Mouse (Mus musculus) 416B (cell line): ENCODE measurements around the gene Abhd6.

Experiments used
- DNase-seq: peaks from one replicate; pipeline ENCODE4 v3.0.0; 2011; ENCODE audit warnings: low read depth

Gene Abhd6

DNA sequence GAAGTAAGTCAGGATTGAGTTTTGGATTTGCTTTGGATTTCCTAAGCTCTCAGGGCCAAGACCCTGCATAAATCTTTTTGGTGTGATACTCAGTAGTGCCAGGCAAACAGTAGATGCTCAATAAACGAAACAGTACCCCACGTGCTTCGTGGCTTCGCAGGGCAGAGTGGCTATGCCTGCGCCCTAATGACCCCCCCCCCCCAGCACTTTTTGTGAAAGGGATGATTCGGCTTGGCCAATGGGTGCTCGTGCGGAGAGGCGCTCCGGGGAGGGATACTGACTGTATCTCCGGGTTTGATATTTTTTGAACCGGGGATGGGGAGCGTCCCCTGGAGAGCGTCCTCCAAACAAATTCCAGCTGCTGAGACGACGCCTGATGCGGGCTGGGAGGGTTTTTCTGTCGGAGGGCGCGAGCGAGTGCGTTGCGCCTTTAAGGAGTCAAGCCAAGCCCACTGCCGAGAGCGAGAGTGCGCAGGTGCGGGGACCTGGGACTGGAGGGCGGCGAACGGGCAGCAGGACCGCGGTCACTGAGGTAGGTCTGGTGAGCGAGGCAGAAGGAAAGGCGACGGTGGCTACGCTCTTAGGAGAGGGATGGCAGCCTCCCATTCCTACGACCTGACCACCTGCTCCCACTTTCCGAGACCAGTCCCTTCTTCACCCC is at the start of gene Abhd6:
Gene Abhd6 (plus strand): TSS at position 471 of the 661 bp plus-strand sequence.
- peak; percentile 86 for DNase-seq

DNA sequence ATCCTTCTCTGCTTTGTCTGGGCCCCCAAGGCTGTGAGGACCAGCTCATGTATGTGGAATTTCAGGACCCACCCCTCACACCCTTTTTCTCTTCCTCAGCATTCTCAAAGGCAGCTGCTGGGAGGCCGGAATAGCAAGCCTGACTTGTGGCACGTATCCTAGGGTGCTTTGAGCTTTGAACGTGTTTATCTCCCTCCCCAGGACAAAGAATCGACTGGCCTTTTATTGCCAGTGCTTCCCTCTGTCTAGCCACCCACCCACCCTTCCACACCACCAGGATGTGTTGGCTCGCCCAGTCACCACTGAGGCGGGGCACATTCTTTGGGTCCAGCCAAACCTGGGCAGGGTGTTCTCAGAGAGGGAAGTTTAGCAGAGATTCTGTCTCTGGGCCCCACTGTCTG is 48.6 kb upstream of the Abhd6 start:
- no peak for DNase-seq

DNA sequence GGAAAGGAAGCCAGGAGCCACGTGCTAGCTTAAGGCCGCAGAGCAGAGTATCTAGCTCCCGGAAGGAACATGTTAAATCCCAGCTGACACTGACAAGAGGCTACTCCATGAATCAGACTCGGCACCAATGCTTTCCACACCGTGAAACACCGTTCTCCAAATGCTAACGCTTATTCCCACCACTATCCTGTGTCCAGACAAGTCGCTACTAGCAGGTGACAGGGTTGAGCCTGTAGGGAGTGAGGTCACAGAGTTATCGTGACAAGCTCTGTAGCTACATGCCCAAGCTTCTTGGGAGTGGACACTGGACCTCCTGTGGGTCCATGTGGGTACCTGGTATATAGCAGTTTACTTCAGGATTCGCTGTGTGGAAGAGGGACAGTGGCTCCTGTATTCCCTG is 46.3 kb upstream of the Abhd6 start:
- DNase-seq = no peak

DNA sequence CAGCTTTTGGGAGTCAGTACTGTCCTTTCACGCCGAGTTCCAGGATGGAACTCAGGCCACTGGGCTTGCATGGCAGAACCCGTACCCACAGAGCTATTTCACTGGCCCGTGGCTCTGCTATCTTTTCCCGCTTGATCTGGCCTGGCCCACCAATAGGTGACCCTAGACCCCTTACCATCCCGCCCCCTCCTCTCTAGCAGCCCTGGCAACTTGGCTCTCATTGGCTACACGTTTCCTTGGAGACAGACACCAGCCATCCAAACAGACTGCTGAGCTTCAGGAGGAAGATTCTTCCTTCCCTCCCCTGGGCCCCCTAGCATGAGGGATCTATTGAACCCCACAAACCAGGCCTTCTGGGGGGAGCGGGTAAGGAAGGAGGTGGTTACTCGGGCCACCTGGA is 45.7 kb upstream of the Abhd6 start, which contains the start of gene Gm45521:
Gene Gm45521 (plus strand): TSS at position 240 of the 400 bp plus-strand sequence.
- no peak for DNase-seq

DNA sequence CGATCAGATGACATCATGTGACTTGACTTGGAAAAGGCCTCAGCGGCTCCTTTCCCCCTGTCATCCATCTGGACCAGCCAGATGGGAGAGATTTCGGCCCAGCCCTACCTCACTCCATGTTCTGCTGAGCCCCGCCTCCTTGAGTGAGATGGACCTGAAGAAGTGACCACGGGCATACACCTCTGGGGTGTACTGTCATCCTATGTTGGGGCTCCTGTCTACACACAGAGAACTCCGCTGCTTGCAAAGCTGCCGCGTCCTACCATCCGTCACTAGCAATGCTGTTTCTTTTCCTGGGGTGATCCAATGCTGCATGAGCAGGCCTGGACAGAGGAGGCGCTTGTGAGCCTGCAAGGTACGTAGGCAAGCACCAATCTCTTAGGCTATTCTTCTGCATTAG is 42.1 kb upstream of the Abhd6 start:
- peak; percentile 53 for DNase-seq

DNA sequence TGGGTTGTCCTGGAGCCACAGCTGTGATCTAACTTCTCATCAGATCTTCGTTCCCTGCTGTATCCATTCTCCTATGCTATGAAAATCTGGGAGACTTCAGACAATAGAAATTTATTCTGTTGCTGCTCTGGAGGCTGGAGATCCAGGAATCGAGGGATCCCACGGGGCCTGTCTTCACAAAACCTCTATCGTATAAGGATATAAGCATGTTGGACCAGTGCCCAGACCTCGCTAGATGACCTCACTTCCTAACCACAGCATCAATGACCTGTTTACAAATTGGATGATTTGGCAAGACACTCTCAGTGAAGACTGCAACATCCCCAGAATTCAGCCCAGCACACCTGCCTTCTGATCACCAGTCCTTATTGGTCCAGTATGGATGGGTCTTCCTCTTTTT is 41.0 kb upstream of the Abhd6 start:
- DNase-seq = peak; percentile 85

DNA sequence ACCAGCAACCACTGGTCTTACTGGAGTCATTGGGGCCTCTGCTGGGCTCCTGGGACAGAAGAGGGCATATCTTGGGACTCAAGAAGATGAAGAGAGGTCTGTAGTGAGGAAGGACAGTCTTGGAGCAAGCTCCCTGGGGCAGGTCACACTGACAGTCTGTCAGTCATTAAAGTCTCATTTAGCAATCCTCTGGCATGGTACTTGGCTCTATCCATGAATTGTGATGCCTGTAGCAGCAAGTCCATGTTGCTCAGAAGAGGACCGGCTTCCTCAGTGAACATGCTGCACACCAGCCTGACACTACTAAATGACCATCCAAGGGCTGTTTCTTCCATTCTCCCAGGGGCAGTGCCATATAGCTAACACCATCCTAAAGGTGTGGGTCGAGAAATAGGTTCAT is 40.1 kb upstream of the Abhd6 start:
- DNase-seq = no peak

DNA sequence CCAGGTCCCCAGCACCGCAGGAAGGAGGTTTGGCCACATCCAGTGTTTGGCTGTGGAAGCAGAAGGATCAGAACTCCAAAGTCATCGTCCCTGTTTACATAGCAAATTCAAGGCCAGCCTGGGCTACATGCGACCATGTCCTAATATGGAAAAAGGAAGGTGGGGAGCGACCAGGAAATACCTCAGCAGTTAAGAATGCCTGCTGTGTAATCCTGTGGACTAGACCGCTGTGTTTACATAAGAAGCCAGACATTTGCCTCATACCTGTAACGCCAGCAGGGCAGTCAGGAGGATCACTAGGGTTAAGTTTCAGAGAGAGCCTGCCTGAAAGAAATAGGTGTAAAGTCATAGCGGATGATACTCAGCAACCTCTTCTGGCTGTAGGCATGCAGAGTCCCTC is 39.5 kb upstream of the Abhd6 start:
- peak; percentile 29 for DNase-seq

DNA sequence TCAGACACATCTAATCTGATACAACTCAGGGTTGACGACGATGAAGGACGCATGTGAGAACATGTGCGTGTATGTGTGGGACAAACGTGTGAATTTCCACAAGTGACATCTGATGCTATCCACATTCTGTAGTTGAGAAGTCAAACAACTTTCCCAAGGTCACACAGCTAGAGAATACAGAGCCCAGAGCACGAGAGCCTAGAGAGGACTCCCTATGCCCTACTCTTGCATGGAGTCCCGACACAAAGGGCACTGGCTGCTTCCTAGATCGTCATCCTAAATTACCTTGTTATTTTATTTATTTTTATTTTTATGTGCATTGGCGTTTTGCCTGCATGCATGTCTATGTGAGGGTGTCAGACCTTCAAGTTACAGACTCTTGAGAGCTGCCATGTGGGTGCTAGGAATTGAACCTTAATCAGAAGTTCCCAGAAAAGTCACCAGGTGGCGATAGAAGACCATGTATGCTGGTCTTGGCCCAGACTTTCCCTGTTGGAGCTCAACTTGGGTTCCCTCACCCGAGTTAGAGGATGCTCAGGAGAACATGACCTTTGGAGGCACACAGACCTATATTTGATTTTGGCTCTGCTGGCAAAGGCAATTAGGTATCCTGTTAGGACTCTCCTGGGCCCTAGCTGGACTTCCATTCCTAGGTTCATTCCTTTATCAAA is 38.3 kb upstream of the Abhd6 start:
- DNase-seq = peak; percentile 85

DNA sequence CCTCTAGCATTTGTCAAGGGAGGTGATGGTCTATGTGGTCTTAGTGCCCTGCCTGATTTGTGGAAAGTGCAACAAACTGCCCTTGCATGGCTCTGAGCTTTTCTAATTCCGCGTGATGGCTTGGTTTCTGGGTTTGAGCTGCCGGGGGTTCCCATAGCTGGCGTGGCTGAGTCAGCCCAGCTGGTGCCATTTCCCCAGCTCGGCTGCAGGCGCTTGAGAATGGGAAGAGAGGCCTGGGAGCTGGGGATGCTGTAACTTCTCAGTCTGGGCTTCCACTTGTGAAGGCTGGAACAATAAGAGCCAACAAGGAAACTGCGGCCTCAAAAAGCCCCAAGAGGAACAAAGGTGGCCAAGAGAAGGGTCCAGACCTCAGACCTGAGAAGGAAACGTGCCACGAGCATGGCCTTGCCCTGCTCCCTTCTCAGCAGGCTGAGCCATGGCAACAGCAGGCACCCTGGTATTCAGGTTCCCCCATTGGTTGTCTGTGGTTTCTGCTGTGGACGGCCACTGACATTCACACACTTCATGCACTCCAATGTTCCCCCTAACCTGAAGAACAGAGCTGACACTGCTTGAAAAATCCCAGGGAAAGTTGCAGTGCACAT is 30.7 kb upstream of the Abhd6 start:
- DNase-seq = no peak

DNA sequence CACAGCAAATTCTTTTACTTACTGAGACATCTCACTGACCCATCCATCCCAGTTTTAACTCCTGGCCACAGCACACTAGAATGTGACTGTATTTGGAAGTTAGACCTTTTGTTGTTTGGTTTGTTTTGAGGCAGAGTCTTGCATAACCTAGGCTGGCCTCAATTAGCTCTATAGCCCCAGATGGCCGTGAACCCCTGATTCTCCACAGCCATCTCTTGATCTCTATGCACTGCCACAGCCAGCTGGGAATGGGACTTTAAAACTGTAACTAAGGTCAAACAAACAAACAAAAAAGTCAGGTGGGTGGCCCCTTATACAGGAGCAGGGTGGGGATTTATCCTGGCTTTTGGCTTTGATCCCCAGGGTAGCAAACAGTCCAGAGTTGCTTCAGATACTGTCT is 28.1 kb upstream of the Abhd6 start:
- DNase-seq = no peak

DNA sequence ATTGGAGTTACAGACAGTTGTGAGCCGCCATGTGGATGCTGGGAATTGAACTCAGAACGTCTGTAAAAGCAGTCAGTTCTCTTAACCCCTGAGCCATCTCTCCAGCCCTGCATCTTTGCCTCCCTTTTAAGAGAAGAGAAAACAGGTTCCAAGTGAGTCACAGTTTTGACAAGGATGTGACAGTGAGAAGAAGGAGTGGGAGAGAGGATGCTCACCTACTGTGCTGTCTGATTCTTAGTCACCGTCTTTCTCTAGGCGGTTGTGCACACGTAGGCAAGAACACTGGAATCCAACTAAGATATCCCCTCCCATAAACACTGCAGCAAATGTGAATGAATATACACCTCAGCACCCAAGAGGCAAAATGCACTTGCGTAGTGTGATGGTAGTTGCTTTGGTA is 27.5 kb upstream of the Abhd6 start:
- no peak for DNase-seq

DNA sequence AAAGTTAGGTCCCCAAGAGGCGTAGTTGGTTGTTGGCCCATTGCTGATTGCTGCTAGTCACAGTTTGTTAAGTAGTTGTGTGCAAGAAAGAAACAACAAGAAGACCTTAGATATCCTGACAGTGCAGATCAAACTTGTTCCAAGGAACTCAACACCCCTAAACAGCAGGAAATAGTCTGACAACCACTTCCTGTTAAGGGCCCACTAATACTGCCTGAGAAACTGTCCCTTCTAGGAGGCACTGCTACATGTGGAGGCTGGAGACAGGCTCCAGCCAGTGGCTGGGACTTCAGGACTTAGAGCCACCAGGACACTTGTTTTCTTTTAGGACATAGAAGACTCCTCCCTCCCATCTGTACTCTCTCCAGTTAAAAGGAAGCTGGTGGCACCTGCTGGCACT is 25.2 kb upstream of the Abhd6 start:
- DNase-seq = peak; percentile 74

DNA sequence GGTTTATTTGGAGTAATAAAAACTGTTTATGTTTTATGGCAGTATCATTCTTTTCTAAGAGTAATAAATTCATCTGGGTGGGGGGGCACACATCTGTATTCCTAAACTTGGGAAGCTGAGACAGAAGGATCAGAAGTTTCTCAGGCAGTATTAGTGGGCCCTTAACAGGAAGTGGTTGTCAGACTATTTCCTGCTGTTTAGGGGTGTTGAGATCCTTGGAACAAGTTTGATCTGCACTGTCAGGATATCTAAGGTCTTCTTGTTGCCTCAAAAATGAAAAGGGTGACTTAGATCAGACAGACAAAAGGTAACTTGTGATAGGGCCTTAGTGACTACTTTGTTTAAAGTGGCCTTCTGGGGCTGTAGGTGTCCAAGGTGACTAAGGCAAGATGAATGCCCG is 24.5 kb upstream of the Abhd6 start:
- DNase-seq = peak; percentile 23

DNA sequence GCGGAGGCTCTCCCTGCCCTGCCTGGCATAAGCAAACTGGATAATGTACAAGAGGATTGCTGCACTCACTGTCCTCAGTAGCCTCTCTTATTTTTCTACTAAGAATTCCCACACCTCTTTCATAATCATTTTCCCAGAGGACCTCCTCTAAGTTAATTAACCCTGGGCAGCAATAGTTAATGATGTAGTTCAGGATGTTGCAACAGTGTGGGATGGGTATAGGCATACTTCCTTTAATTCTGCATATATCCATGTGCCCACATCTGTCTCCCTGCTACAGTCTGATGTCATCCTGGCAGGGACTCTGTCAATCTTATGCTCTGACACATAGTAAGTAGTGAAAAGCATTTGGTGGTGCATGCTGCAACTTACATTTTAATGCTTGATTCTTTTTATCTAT is 21.5 kb upstream of the Abhd6 start:
- DNase-seq = no peak

DNA sequence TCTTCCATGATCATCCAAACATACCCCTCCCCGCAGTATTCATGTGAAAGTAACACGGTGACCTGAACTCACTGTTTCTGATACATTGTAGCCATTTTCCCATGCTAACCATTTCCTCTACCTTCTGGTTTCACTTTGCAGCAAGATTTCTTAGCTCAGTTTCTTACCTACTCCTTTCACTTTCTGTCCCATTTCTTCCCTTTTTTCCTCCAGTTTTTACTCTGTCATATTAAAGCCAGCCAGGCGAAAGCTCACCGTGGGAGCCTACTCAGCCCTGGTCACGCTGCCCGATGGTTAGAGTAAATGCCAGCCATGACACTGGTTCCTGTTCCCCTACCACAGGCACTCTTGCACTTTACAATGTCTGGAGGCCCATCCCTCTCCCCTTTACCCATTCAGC is 15.8 kb upstream of the Abhd6 start:
- DNase-seq = no peak

DNA sequence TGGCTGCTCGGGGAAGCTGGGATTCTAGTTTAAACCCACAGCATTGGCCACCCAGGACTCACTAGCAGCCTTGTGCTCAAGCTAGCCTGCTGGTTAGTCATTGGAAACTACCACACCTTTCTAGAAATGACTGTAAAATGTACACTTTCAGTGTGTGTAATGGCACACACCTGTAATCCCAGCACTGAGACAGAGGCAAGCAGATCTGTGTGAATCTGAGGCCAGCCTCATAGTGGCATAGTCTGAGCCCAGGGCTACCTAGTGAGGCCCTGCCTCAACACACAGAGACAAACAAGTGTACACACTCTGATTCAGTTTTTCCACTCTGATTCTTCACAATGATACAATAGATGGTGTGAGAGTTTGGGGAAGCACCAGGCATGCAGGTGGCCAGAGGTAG is 13.3 kb upstream of the Abhd6 start:
- no peak for DNase-seq

DNA sequence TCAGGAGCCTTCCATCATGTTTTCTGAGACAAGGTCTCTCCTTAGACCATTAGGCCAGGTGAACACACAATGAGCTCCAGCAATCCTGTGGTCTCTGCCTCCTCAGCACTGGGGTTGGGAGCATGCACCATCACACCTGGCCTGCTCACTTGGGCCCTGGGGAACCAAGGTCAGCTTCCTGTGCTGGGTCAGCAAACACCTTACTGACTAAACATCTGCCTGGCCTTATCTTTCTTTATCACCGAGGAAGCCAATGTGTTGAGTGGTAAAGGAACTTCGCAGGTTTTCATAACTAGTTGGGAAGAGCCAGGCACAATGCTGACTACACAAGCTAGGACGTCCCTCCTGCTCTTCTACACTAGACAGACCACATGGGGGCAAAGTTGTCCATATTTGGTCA is 12.7 kb upstream of the Abhd6 start:
- DNase-seq = no peak

DNA sequence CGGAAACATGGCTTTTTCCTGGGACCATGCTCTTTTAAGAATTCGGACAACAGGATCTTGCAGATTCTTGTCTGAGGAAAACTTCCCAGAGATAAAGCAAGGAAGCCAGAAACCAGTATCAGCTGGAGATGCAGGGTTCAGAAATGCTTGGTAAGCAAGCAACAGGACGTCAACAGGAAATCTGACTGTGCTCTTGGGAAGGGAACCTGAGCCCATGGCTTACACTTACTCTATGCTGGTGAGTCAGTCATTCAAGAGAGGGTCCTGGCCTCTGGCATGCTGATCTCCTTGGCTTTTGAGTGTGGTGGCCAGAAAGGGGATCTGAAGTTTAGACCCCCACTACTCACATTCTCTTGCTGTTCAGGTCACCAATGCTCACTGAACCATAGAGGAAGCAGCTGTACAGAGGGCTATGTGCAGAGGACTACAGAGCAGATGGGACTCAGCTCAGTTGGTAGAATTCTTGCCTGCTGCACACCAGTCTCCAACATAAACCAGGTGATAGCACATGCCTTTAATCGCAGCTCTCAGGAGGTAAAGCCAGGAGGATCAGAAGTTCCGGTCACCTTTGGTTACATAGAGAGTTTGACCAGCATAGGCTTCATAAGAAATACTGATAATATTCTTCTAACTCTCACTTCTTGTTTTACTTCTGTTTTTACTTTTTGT is 11.5 kb upstream of the Abhd6 start:
- DNase-seq = peak; percentile 66

DNA sequence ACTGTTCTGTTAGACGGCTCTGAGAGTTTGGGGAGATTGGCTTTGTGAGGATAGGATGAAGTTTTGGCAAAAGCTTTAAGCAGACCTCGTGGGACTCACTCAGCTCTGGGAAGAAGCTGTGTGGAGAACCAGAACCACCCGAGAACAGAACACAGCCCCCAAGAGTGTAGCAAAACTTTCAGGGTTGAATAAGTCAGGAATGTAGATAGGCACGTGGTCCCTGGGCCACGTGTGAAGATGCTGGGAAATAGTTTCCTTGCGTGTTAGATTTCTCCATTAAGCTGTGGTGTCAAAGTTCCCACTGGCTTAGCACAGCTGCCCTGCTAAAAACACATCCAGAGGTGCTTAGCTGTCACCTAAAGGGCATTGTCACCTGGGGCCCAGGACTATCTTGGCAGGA is 10.5 kb upstream of the Abhd6 start:
- no peak for DNase-seq

DNA sequence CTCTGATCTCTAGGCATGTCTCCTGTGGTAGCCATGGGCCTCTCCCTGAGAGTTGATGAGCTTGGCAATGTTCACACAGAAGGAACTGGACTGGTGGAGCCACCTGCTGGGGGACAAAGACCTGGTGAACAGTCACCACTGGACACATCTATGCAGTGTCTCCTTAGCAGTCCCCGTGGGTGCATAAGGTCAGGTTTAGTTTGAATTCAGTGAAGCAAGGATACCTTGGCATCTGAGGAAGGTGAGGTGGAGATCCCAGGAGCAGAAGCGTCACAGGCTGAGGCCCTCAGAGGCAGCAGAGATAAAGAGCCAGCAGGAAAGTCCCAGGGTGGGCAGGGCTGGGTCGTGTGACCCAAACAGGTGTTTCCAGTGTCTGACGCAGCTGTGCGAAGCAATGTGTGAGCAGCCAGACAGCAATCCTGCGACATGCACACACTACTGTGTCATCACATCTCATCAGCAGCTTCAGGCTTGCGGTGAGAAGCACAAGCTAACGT is 8.4 kb upstream of the Abhd6 start, which contains the start of gene Dnase1l3:
Gene Dnase1l3 (minus strand): TSS at position 303 of the 497 bp plus-strand sequence.
- peak; percentile 76 for DNase-seq

DNA sequence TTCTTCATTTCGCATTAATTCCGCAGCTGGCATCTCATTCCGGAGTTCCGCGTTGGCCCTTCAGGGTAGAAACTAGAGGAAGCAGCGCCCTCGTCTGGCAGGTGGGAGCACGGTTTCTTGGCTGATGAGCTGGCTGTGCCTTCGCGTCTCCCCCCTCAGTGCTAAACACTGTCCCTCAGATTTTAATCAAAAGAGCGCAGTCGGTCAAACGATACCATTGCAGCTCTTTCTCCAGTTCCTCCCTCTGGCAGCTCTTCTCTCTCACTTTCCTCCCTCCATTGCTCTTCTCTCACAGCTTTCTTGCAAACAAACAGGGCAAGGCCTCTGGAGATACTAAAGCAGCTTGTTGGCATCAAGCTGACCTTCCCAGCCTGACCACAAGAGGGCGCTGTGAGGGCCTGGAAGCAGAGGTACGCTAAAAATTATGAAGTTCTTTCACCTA is 5.4 kb upstream of the Abhd6 start:
- DNase-seq = peak; percentile 95

DNA sequence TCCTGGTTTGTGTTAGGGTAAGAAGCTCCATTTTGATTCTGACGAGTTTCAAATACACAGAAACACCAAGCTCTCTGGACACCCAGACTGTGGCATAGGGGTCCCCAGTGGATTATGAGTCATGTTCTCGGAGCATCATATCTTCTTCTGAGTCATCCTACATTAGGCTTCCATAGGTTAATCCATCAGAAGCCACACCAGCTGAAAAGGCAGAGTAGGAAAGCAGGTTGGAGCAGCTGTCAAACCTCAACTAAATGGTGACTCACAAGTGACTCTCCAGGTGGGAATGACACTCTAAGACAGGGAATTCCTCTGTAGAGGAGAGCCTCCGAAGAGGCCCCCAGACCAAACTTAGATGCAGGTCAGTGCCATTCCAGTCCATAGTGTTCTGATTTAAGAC is 3.7 kb upstream of the Abhd6 start:
- DNase-seq = no peak
